In genomic region chr9:58275115-58275774, GRCm38 (mm10) we compare ENCODE assay signal across 7 mouse cellular contexts. TPM values are rescaled to one million over a fixed set of nuclear protein-coding genes. Genes with fewer than 3 reads are reported as not detected.
A peak's percentile ranks its signal among the peaks of the same experiment; 100 is the strongest.
DNase-seq lines count a peak whose midpoint lies in the region; ATAC-seq and TF ChIP-seq lines count a peak whose summit lies in the region.

No protein-coding gene starts in this region.

- no peaks in the 10 kb centered on the region for H3K79me2 ChIP-seq in C2C12 (ENCODE audit: control insufficient read depth, insufficient read depth)

- no peaks in the 10 kb centered on the region for H3K79me3 ChIP-seq in C2C12 (ENCODE audit: low read depth)

- peak overlapping the region; percentile 74 for H3K9ac ChIP-seq in heart, embryonic 13.5 days

- H3K4me2 ChIP-seq in heart, embryonic 13.5 days = peak overlapping the region; percentile 54

- peaks cover 34% of the 10 kb centered on the region for H3K4me1 ChIP-seq in heart, embryonic 13.5 days

- H3ac ChIP-seq in C2C12 (ENCODE audit: control insufficient read depth, insufficient read length, low read depth) = peak overlapping the region; percentile 4

- TF ChIP-seq CTCF in C2C12 (IDR thresholded peaks at IDR 0.05; ENCODE audit: control insufficient read depth, insufficient read depth, insufficient read length) = no peak

- H3K4me3 ChIP-seq in C2C12 (ENCODE audit: insufficient read depth, poor library complexity, severe bottlenecking) = no peak overlapping the region
- peak overlapping the region; percentile 14; the same call in 1 of the 2 replicates for H3K4me3 ChIP-seq in heart, embryonic 13.5 days

- H3K9me3 ChIP-seq in heart, embryonic 13.5 days = no peaks in the 10 kb centered on the region

- peak; percentile 93 for DNase-seq in ES-CJ7 (ENCODE audit: low read depth, low spot score)
- peak; percentile 24 to 29 for DNase-seq in cerebellum, postnatal 36 days
- DNase-seq in kidney, postnatal 4 days = peak; percentile 65 to 77
- DNase-seq in mesoderm, embryonic 11.5 days (ENCODE audit: low read depth, low spot score) = peak; percentile 37
- no peak for DNase-seq in ovary, postnatal 10 days (ENCODE audit: low spot score)

- peak overlapping the region; percentile 93 for H3K27ac ChIP-seq in heart, embryonic 13.5 days (replicated peaks)

- no peaks in the 10 kb centered on the region for H3K27me3 ChIP-seq in C2C12 (ENCODE audit: control insufficient read depth, insufficient read depth, insufficient read length)
- H3K27me3 ChIP-seq in heart, embryonic 13.5 days (replicated peaks) = no peaks in the 10 kb centered on the region

- no peaks in the 10 kb centered on the region for H3K36me3 ChIP-seq in C2C12 (ENCODE audit: control insufficient read depth, insufficient read depth)
- H3K36me3 ChIP-seq in heart, embryonic 13.5 days = no peaks in the 10 kb centered on the region

- ATAC-seq in heart, embryonic 13.5 days (ENCODE audit: extremely low read depth, insufficient number of reproducible peaks, low FRiP score, low TSS enrichment) = 0 out of 2 replicates have a peak, but pooled peaks have one; percentile 63

- WGBS in heart, embryonic 13.5 days = 9% methylated on average over 8 of the region's 8 CpGs

TF ChIP-seq in C2C12, 6 proteins besides CTCF, POLR2A, EP300 and RAD21:
- no peak for TF ChIP-seq FOSL1 (IDR thresholded peaks at IDR 0.05; ENCODE audit: insufficient read depth, low read length, poor library complexity, severe bottlenecking)
- TF ChIP-seq CEBPB (IDR thresholded peaks at IDR 0.05; ENCODE audit: low read depth) = peak; percentile 84
- TF ChIP-seq MYOD1 (IDR thresholded peaks at IDR 0.05; ENCODE audit: control insufficient read depth, insufficient read length, low read depth) = peak; percentile 98
- no peak for TF ChIP-seq MYOG (IDR thresholded peaks at IDR 0.05; ENCODE audit: control insufficient read depth, extremely low read depth, insufficient read length)
- TF ChIP-seq USF1 (IDR thresholded peaks at IDR 0.05; ENCODE audit: low read depth) = peak; percentile 10
- TF ChIP-seq MAX (IDR thresholded peaks at IDR 0.05) = peak; percentile 70

RNA-seq across cellular contexts. Expression of gene Stoml1, which starts 22.3 kb away (rescaled TPM):
- 13.4 TPM for polyA plus RNA-seq in C2C12 (2012; fragmentation: generic; extraction: Trizol)
- 25.0 and 25.6 TPM in 2 replicates for polyA plus RNA-seq in heart, embryonic 13.5 days (2015; fragmentation: Nextera tagmentation; extraction: Ambion mirVana)

RNA-seq across cellular contexts. Expression of gene Pml, which starts 25.7 kb away (rescaled TPM):
- 24.3 TPM for polyA plus RNA-seq in C2C12 (2012; fragmentation: generic; extraction: Trizol)
- polyA plus RNA-seq in heart, embryonic 13.5 days (2015; fragmentation: Nextera tagmentation; extraction: Ambion mirVana) = 11.9 and 12.9 TPM in 2 replicates

RNA-seq across cellular contexts. Expression of gene Loxl1, which starts 37.7 kb away (rescaled TPM):
- 5.1 TPM for polyA plus RNA-seq in C2C12 (2012; fragmentation: generic; extraction: Trizol)
- 51.5 TPM in 2 replicates for polyA plus RNA-seq in heart, embryonic 13.5 days (2015; fragmentation: Nextera tagmentation; extraction: Ambion mirVana)
